Mouse (Mus musculus) embryonic facial prominence, embryonic 11.5 days (tissue): ENCODE results near the gene Slc38a10. TPM values are rescaled to one million over a fixed set of nuclear protein-coding genes. Genes with fewer than 3 reads are reported as not detected.

ENCODE experiments used
- ATAC-seq: fragments of 200-750 bp; cut with Nextera tagmentation; replicated peaks from 2 replicates; pipeline ENCODE4 v1.8.0; 2017; ENCODE audit warnings: low read depth; ENCODE audit not compliant: insufficient number of reproducible peaks, low FRiP score, low TSS enrichment
- DNase-seq: peaks from one replicate; pipeline ENCODE4 v3.0.0-alpha.2; 2015; ENCODE audit warnings: low spot score
- H3K27ac ChIP-seq: fragments of 300-500 bp; sonication (generic); replicated peaks from 2 replicates; pipeline ENCODE4 v1.5.1; 2014; ENCODE audit warnings: mild to moderate bottlenecking, low read depth, low read length, control low read depth
- H3K27me3 ChIP-seq: fragments of 300-500 bp; sonication (generic); 2 replicates; pipeline ENCODE4 v1.6.1; 2014; ENCODE audit warnings: mild to moderate bottlenecking, low read length, moderate library complexity, mixed read lengths; ENCODE audit not compliant: control insufficient read depth, insufficient read depth
- H3K36me3 ChIP-seq: fragments of 300-500 bp; sonication (generic); replicated peaks from 2 replicates; pipeline ENCODE4 v1.6.1; 2014; ENCODE audit warnings: low read depth, mild to moderate bottlenecking, low read length, moderate library complexity, mixed read lengths; ENCODE audit not compliant: control insufficient read depth, insufficient read depth
- H3K4me1 ChIP-seq: fragments of 300-500 bp; sonication (generic); 2 replicates; pipeline ENCODE4 v1.6.1; 2014; ENCODE audit warnings: low read length, mixed read lengths; ENCODE audit not compliant: control insufficient read depth, insufficient read depth
- H3K4me2 ChIP-seq: fragments of 300-500 bp; sonication (generic); 2 replicates; pipeline ENCODE4 v1.6.1; 2014; ENCODE audit warnings: low read depth, mild to moderate bottlenecking, control low read depth, low read length, moderate library complexity
- H3K4me3 ChIP-seq: fragments of 300-500 bp; sonication (generic); 2 replicates; pipeline ENCODE4 v1.5.1; 2014; ENCODE audit warnings: low read depth, low read length, control low read depth
- H3K9ac ChIP-seq: fragments of 300-500 bp; sonication (generic); replicated peaks from 2 replicates; pipeline ENCODE4 v1.6.1; 2014; ENCODE audit warnings: mild to moderate bottlenecking, control low read depth, low read length
- H3K9me3 ChIP-seq: fragments of 300-500 bp; sonication (generic); replicated peaks from 2 replicates; pipeline ENCODE4 v1.6.1; 2016; ENCODE audit warnings: mild to moderate bottlenecking, low read length, inconsistent platforms, mixed read lengths; ENCODE audit not compliant: control insufficient read depth
- WGBS: fragments of 180-500 bp; shearing (Covaris S2); extraction: QIAGEN DNeasy Blood & Tissue Kit; methylation state at CpG from one replicate; pipeline ENCODE4 v1.1.7; 2014; 5-methylcytosine and 5-hydroxymethylcytosine counted together
- polyA plus RNA-seq: library from polyadenylated mRNA; unstranded; fragments of >200 nt; fragmentation: Nextera tagmentation; extraction: Ambion mirVana; gene quantifications from 2 replicates; pipeline ENCODE4 v1.2.1, GENCODE M21; 2014

Gene Slc38a10
- polyA plus RNA-seq, 1 experiment from 2014 or later = 50.0 TPM

DNA sequence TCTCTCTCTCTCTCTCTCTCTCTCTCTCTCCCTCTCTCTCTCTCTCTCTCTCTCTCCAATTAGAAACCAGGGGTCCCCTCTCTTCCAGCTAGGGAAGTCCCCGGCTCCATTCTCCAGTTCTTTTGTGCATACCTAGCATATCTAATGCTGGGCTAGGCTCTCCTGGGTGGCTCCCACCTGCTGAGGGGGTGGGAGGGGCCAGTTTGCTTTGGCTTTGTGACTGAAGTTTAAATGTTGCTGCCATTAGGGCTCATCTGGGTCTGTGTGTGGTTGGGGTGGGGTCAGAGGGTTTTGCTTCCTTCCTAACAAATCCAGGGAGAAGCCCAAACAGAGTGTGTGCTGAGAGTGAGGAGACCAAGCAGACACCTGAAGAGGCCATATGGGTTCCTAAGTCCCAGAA, 32.0 kb upstream of the Slc38a10 start:
- peak overlapping the region; percentile 40 for H3K9ac ChIP-seq
- H3K36me3 ChIP-seq = no peaks in the 10 kb centered on the region; the same call in 1 of the 2 replicates
- WGBS = 22% methylated on average over 1 of the region's 1 CpGs
- ATAC-seq (no peak), DNase-seq (no peak)
- peaks cover 17% of the 10 kb centered on the region for H3K4me1 ChIP-seq
- no peak overlapping the region; the same call in 1 of the 2 replicates for H3K4me2 ChIP-seq
- H3K27ac ChIP-seq = peak overlapping the region; percentile 49; the same call in 1 of the 2 replicates
- H3K27me3 ChIP-seq = no peaks in the 10 kb centered on the region
- no peak overlapping the region for H3K4me3 ChIP-seq
- no peaks in the 10 kb centered on the region for H3K9me3 ChIP-seq

GRCm38 (mm10) chr11:120182396-120183030, 31.4 kb upstream of the Slc38a10 start:
- H3K4me1 ChIP-seq = peaks cover 17% of the 10 kb centered on the region
- WGBS = 19% methylated on average over 3 of the region's 3 CpGs
- H3K4me3 ChIP-seq = no peak overlapping the region
- no peaks in the 10 kb centered on the region for H3K27me3 ChIP-seq
- 0 out of 2 replicates have a peak overlapping the region, but pooled peaks have one; percentile 13 for H3K9ac ChIP-seq
- ATAC-seq (no peak), DNase-seq (no peak)
- no peaks in the 10 kb centered on the region; the same call in 1 of the 2 replicates for H3K36me3 ChIP-seq
- no peak overlapping the region for H3K27ac ChIP-seq
- H3K9me3 ChIP-seq = no peaks in the 10 kb centered on the region
- no peak overlapping the region for H3K4me2 ChIP-seq

- no peak for ATAC-seq
- WGBS = 60% methylated on average over 3 of the region's 3 CpGs
- Histone ChIP-seq H3K4me2 (no peak overlapping the region), H3K4me1 (peaks cover 17% of the 10 kb centered on the region), H3K27ac (no peak overlapping the region), H3K9me3 (no peaks in the 10 kb centered on the region), H3K9ac (no peak overlapping the region), H3K4me3 (no peak overlapping the region), H3K36me3 (no peaks in the 10 kb centered on the region), H3K27me3 (no peaks in the 10 kb centered on the region)
- DNase-seq = no peak
Observed at GRCm38 (mm10) chr11:120181379-120181778, 30.2 kb upstream of the Slc38a10 start.

GRCm38 (mm10) chr11:120179374-120179773, 28.2 kb upstream of the Slc38a10 start:
- DNase-seq = no peak
- Histone ChIP-seq H3K27ac (no peak overlapping the region), H3K36me3 (no peaks in the 10 kb centered on the region), H3K9ac (no peak overlapping the region), H3K4me2 (no peak overlapping the region), H3K27me3 (no peaks in the 10 kb centered on the region), H3K4me3 (no peak overlapping the region), H3K9me3 (no peaks in the 10 kb centered on the region), H3K4me1 (peaks cover 8% of the 10 kb centered on the region)
- 37% methylated on average over 4 of the region's 4 CpGs for WGBS
- no peak for ATAC-seq

- Histone ChIP-seq H3K36me3 (no peaks in the 10 kb centered on the region), H3K4me3 (no peak overlapping the region), H3K9ac (no peak overlapping the region), H3K27ac (no peak overlapping the region), H3K4me1 (peaks cover 3% of the 10 kb centered on the region; the same call in 1 of the 2 replicates), H3K9me3 (no peaks in the 10 kb centered on the region), H3K4me2 (no peak overlapping the region), H3K27me3 (no peaks in the 10 kb centered on the region)
- 61% methylated on average over 4 of the region's 4 CpGs for WGBS
- ATAC-seq = no peak
- DNase-seq = no peak
Observed at GRCm38 (mm10) chr11:120175948-120176347, 24.8 kb upstream of the Slc38a10 start.

- Histone ChIP-seq H3K4me2 (no peak overlapping the region), H3K4me1 (peaks cover 7% of the 10 kb centered on the region; the same call in 1 of the 2 replicates), H3K9ac (no peak overlapping the region), H3K27ac (no peak overlapping the region), H3K9me3 (no peaks in the 10 kb centered on the region), H3K27me3 (no peaks in the 10 kb centered on the region), H3K36me3 (no peaks in the 10 kb centered on the region), H3K4me3 (no peak overlapping the region)
- no peak for ATAC-seq
- WGBS = 78% methylated on average over 14 of the region's 14 CpGs
- no peak for DNase-seq
Observed at GRCm38 (mm10) chr11:120173213-120173612, 22.1 kb upstream of the Slc38a10 start.

GRCm38 (mm10) chr11:120171168-120171567, 20.0 kb upstream of the Slc38a10 start:
- Histone ChIP-seq H3K4me1 (peaks cover 7% of the 10 kb centered on the region; the same call in 1 of the 2 replicates), H3K4me2 (no peak overlapping the region), H3K9me3 (no peaks in the 10 kb centered on the region), H3K27me3 (no peaks in the 10 kb centered on the region), H3K36me3 (no peaks in the 10 kb centered on the region), H3K9ac (no peak overlapping the region), H3K4me3 (no peak overlapping the region), H3K27ac (no peak overlapping the region)
- ATAC-seq = peak; percentile 57; the same call in 1 of the 2 replicates
- 19% methylated on average over 8 of the region's 8 CpGs for WGBS
- peak; percentile 83 for DNase-seq

GRCm38 (mm10) chr11:120169208-120169992, 18.3 kb upstream of the Slc38a10 start:
- DNase-seq (peak; percentile 86), ATAC-seq (0 out of 2 replicates have a peak, but pooled peaks have one; percentile 25)
- H3K4me3 ChIP-seq = no peak overlapping the region
- no peak overlapping the region for H3K9ac ChIP-seq
- WGBS = 18% methylated on average over 21 of the region's 21 CpGs
- H3K27ac ChIP-seq = no peak overlapping the region
- peaks cover 10% of the 10 kb centered on the region for H3K4me1 ChIP-seq
- H3K27me3 ChIP-seq = no peaks in the 10 kb centered on the region
- H3K9me3 ChIP-seq = no peaks in the 10 kb centered on the region
- H3K4me2 ChIP-seq = peak overlapping the region; percentile 22
- H3K36me3 ChIP-seq = no peaks in the 10 kb centered on the region
